Mouse (Mus musculus): Measurements from ENCODE around the gene Sos2.
A peak's percentile ranks its signal among the peaks of the same experiment; 100 is the strongest.
"Not testable (repeated sequence)": the region's sequence is repeated elsewhere in the genome, so short reads cannot be mapped to it uniquely, and the experiment has no call there.

The Sos2 gene

GRCm38 (mm10) chr12:69683537-69683936 lies 1.9 kb upstream of the Sos2 start:
- peak; percentile 78 for DNase-seq (ENCODE audit: low read depth, low spot score)
- no peaks in the 10 kb centered on the region for H3K36me3 ChIP-seq (ENCODE audit: control insufficient read depth, insufficient read depth, low read length, poor library complexity, severe bottlenecking)
- no peaks in the 10 kb centered on the region for H3K27me3 ChIP-seq (ENCODE audit: control insufficient read depth, insufficient read depth, low read length, poor library complexity, severe bottlenecking)

GRCm38 (mm10) chr12:69682788-69683419 lies 1.3 kb upstream of the Sos2 start:
- DNase-seq (ENCODE audit: low read depth, low spot score), result peak; percentile 22
- H3K36me3 ChIP-seq (ENCODE audit: control insufficient read depth, insufficient read depth, low read length, poor library complexity, severe bottlenecking), result no peaks in the 10 kb centered on the region
- no peaks in the 10 kb centered on the region for H3K27me3 ChIP-seq (ENCODE audit: control insufficient read depth, insufficient read depth, low read length, poor library complexity, severe bottlenecking)

- DNase-seq (ENCODE audit: low read depth, low spot score), result peak; percentile 75
- no peaks in the 10 kb centered on the region for H3K36me3 ChIP-seq (ENCODE audit: control insufficient read depth, insufficient read depth, low read length, poor library complexity, severe bottlenecking)
- H3K27me3 ChIP-seq (ENCODE audit: control insufficient read depth, insufficient read depth, low read length, poor library complexity, severe bottlenecking), result no peaks in the 10 kb centered on the region
These were observed 574 bp upstream of the Sos2 start for GRCm38 (mm10) chr12:69682065-69682787.

- Histone ChIP-seq H3K27me3 (ENCODE audit: control insufficient read depth, insufficient read depth, low read length, poor library complexity, severe bottlenecking) (no peaks in the 10 kb centered on the region), H3K36me3 (ENCODE audit: control insufficient read depth, insufficient read depth, low read length, poor library complexity, severe bottlenecking) (no peaks in the 10 kb centered on the region)
- DNase-seq (ENCODE audit: low read depth, low spot score), result peak; percentile 56
These were observed 752 bp downstream of the Sos2 start for GRCm38 (mm10) chr12:69680635-69681565.

GRCm38 (mm10) chr12:69676157-69676556 lies 5.5 kb downstream of the Sos2 start:
- Histone ChIP-seq H3K27me3 (ENCODE audit: control insufficient read depth, insufficient read depth, low read length, poor library complexity, severe bottlenecking) (no peaks in the 10 kb centered on the region), H3K36me3 (ENCODE audit: control insufficient read depth, insufficient read depth, low read length, poor library complexity, severe bottlenecking) (no peaks in the 10 kb centered on the region)
- no peak for DNase-seq (ENCODE audit: low read depth, low spot score)

- Histone ChIP-seq H3K27me3 (ENCODE audit: control insufficient read depth, insufficient read depth, low read length, poor library complexity, severe bottlenecking) (no peaks in the 10 kb centered on the region), H3K36me3 (ENCODE audit: control insufficient read depth, insufficient read depth, low read length, poor library complexity, severe bottlenecking) (no peaks in the 10 kb centered on the region)
- DNase-seq (ENCODE audit: low read depth, low spot score), result no peak
These were observed 6.8 kb downstream of the Sos2 start for GRCm38 (mm10) chr12:69674576-69675537.

GRCm38 (mm10) chr12:69674176-69674575 lies 7.5 kb downstream of the Sos2 start:
- Histone ChIP-seq H3K36me3 (ENCODE audit: control insufficient read depth, insufficient read depth, low read length, poor library complexity, severe bottlenecking) (no peaks in the 10 kb centered on the region), H3K27me3 (ENCODE audit: control insufficient read depth, insufficient read depth, low read length, poor library complexity, severe bottlenecking) (no peaks in the 10 kb centered on the region)
- no peak for DNase-seq (ENCODE audit: low read depth, low spot score)

- DNase-seq (ENCODE audit: low read depth, low spot score), result no peak
- Histone ChIP-seq H3K27me3 (ENCODE audit: control insufficient read depth, insufficient read depth, low read length, poor library complexity, severe bottlenecking) (no peaks in the 10 kb centered on the region), H3K36me3 (ENCODE audit: control insufficient read depth, insufficient read depth, low read length, poor library complexity, severe bottlenecking) (no peaks in the 10 kb centered on the region)
These were observed 14.9 kb downstream of the Sos2 start for GRCm38 (mm10) chr12:69666721-69667120.

- no peak for DNase-seq (ENCODE audit: low read depth, low spot score)
- Histone ChIP-seq H3K27me3 (ENCODE audit: control insufficient read depth, insufficient read depth, low read length, poor library complexity, severe bottlenecking) (no peaks in the 10 kb centered on the region), H3K36me3 (ENCODE audit: control insufficient read depth, insufficient read depth, low read length, poor library complexity, severe bottlenecking) (no peaks in the 10 kb centered on the region)
These were observed 20.0 kb downstream of the Sos2 start for GRCm38 (mm10) chr12:69661658-69662057.

GRCm38 (mm10) chr12:69653973-69654372 lies 27.7 kb downstream of the Sos2 start:
- not testable (repeated sequence) for H3K36me3 ChIP-seq (ENCODE audit: control insufficient read depth, insufficient read depth, low read length, poor library complexity, severe bottlenecking); H3K27me3 ChIP-seq (ENCODE audit: control insufficient read depth, insufficient read depth, low read length, poor library complexity, severe bottlenecking)
- peak; percentile 49 for DNase-seq (ENCODE audit: low read depth, low spot score)

- Histone ChIP-seq H3K27me3 (ENCODE audit: control insufficient read depth, insufficient read depth, low read length, poor library complexity, severe bottlenecking) (no peaks in the 10 kb centered on the region), H3K36me3 (ENCODE audit: control insufficient read depth, insufficient read depth, low read length, poor library complexity, severe bottlenecking) (peaks cover 5% of the 10 kb centered on the region; the same call in 1 of the 2 replicates)
- no peak for DNase-seq (ENCODE audit: low read depth, low spot score)
These were observed 32.1 kb downstream of the Sos2 start for GRCm38 (mm10) chr12:69649511-69649910.

- peaks cover 5% of the 10 kb centered on the region; the same call in 1 of the 2 replicates for H3K36me3 ChIP-seq (ENCODE audit: control insufficient read depth, insufficient read depth, low read length, poor library complexity, severe bottlenecking)
- H3K27me3 ChIP-seq (ENCODE audit: control insufficient read depth, insufficient read depth, low read length, poor library complexity, severe bottlenecking), result no peaks in the 10 kb centered on the region
- no peak for DNase-seq (ENCODE audit: low read depth, low spot score)
These were observed 35.6 kb downstream of the Sos2 start for GRCm38 (mm10) chr12:69645821-69646616.

GRCm38 (mm10) chr12:69644877-69645276 lies 36.8 kb downstream of the Sos2 start:
- H3K36me3 ChIP-seq (ENCODE audit: control insufficient read depth, insufficient read depth, low read length, poor library complexity, severe bottlenecking), result peaks cover 5% of the 10 kb centered on the region; the same call in 1 of the 2 replicates
- no peak for DNase-seq (ENCODE audit: low read depth, low spot score)
- no peaks in the 10 kb centered on the region for H3K27me3 ChIP-seq (ENCODE audit: control insufficient read depth, insufficient read depth, low read length, poor library complexity, severe bottlenecking)
